ENCODE assay signal across 9 mouse cellular contexts in genomic region chr17:28006611-28007010, GRCm38 (mm10).
A peak's percentile ranks its signal among the peaks of the same experiment; 100 is the strongest.
DNase-seq lines count a peak whose midpoint lies in the region; ATAC-seq and TF ChIP-seq lines count a peak whose summit lies in the region.
"Had no signal": no experiment of that assay in that cellular context is flagged by ENCODE, and none has a peak within 500 bp of the region (broad histone marks: within the 10 kb centered on the region; RNA-seq: fewer than 3 reads in every experiment).

No protein-coding gene starts in this region.

- peak overlapping the region; percentile 50 for H3K4me2 ChIP-seq in kidney, postnatal 0 days (ENCODE audit: low read length)
- peak overlapping the region; percentile 52 for H3K4me2 ChIP-seq in embryonic facial prominence, embryonic 14.5 days (ENCODE audit: low read depth, low read length)
- H3K4me2 ChIP-seq in hindbrain, embryonic 13.5 days = 0 out of 2 replicates have a peak overlapping the region, but pooled peaks have one; percentile 36

- no peaks in the 10 kb centered on the region for H3K27me3 ChIP-seq in kidney, postnatal 0 days (ENCODE audit: insufficient read depth, low read length)
- no peaks in the 10 kb centered on the region for H3K27me3 ChIP-seq in embryonic facial prominence, embryonic 14.5 days (replicated peaks; ENCODE audit: control insufficient read depth, insufficient read depth, low read length)
- 0 out of 2 replicates have a peak, but pooled peaks cover 4% of the 10 kb centered on the region for H3K27me3 ChIP-seq in hindbrain, embryonic 13.5 days

- TF ChIP-seq CTCF in kidney, postnatal 0 days (IDR thresholded peaks at IDR 0.05; ENCODE audit: low read depth) = no peak

- 0 out of 2 replicates have a peak, but pooled peaks cover 4% of the 10 kb centered on the region for H3K36me3 ChIP-seq in kidney, postnatal 0 days (ENCODE audit: insufficient read depth, low read length)
- H3K36me3 ChIP-seq in embryonic facial prominence, embryonic 14.5 days (ENCODE audit: control insufficient read depth, insufficient read depth, low read length) = 0 out of 2 replicates have a peak, but pooled peaks cover 4% of the 10 kb centered on the region
- H3K36me3 ChIP-seq in hindbrain, embryonic 13.5 days = peaks cover 19% of the 10 kb centered on the region
- H3K36me3 ChIP-seq in macrophage (ENCODE audit: inconsistent target) = peaks cover 24% of the 10 kb centered on the region; the same call in 1 of the 2 replicates

- WGBS in kidney, postnatal 0 days = 46% methylated on average over 5 of the region's 5 CpGs
- WGBS in embryonic facial prominence, embryonic 14.5 days = 44% methylated on average over 5 of the region's 5 CpGs
- 51% methylated on average over 5 of the region's 5 CpGs for WGBS in hindbrain, embryonic 13.5 days
- 57% methylated on average over 5 of the region's 5 CpGs for WGBS in macrophage (ENCODE audit: missing documents)

- H3K9me3 ChIP-seq in kidney, postnatal 0 days (replicated peaks; ENCODE audit: low read length) = no peaks in the 10 kb centered on the region
- H3K9me3 ChIP-seq in embryonic facial prominence, embryonic 14.5 days (ENCODE audit: control insufficient read depth, low read length) = no peaks in the 10 kb centered on the region
- no peaks in the 10 kb centered on the region for H3K9me3 ChIP-seq in hindbrain, embryonic 13.5 days
- H3K9me3 ChIP-seq: G1E had no signal

- H3K4me3 ChIP-seq in kidney, postnatal 0 days (replicated peaks; ENCODE audit: low read depth, low read length) = no peak overlapping the region
- H3K4me3 ChIP-seq in embryonic facial prominence, embryonic 14.5 days (ENCODE audit: low read depth, low read length) = 0 out of 2 replicates have a peak overlapping the region, but pooled peaks have one; percentile 27
- no peak overlapping the region for H3K4me3 ChIP-seq in hindbrain, embryonic 13.5 days
- H3K4me3 ChIP-seq in macrophage (ENCODE audit: inconsistent target) = no peak overlapping the region

- ATAC-seq in kidney, postnatal 0 days (replicated peaks; ENCODE audit: low FRiP score, low read depth) = no peak
- no peak for ATAC-seq in embryonic facial prominence, embryonic 14.5 days (ENCODE audit: low read depth)
- no peak for ATAC-seq in hindbrain, embryonic 13.5 days (ENCODE audit: low FRiP score)

- peaks cover 33% of the 10 kb centered on the region; the same call in 1 of the 2 replicates for H3K79me2 ChIP-seq in macrophage (ENCODE audit: inconsistent target)

- H3K27ac ChIP-seq in kidney, postnatal 0 days = peak overlapping the region; percentile 86
- H3K27ac ChIP-seq in embryonic facial prominence, embryonic 14.5 days (replicated peaks; ENCODE audit: low read depth, low read length) = peak overlapping the region; percentile 91
- peak overlapping the region; percentile 27 for H3K27ac ChIP-seq in hindbrain, embryonic 13.5 days
- peak overlapping the region; percentile 85 for H3K27ac ChIP-seq in macrophage

- peaks cover 36% of the 10 kb centered on the region for H3K4me1 ChIP-seq in kidney, postnatal 0 days (replicated peaks; ENCODE audit: insufficient read depth, low read length)
- peaks cover 37% of the 10 kb centered on the region for H3K4me1 ChIP-seq in embryonic facial prominence, embryonic 14.5 days (ENCODE audit: control insufficient read depth, insufficient read depth, low read length)
- H3K4me1 ChIP-seq in hindbrain, embryonic 13.5 days (replicated peaks) = peaks cover 49% of the 10 kb centered on the region

- DNase-seq in kidney, postnatal 0 days (ENCODE audit: low spot score) = no peak
- DNase-seq in kidney, adult 8-10 months = no peak
- no peak for DNase-seq in embryonic facial prominence, embryonic 14.5 days (ENCODE audit: low spot score)
- DNase-seq in cerebellum, adult 11-12 months = no peak
- DNase-seq in embryo, embryonic 9.5 days (ENCODE audit: extremely low spot score) = no peak
- no peak for DNase-seq in gastrocnemius, postnatal 10 days

- H3K9ac ChIP-seq in kidney, postnatal 0 days (ENCODE audit: low read depth, low read length) = no peak overlapping the region
- peak overlapping the region; percentile 54; the same call in 1 of the 2 replicates for H3K9ac ChIP-seq in embryonic facial prominence, embryonic 14.5 days (ENCODE audit: low read depth, low read length)
- H3K9ac ChIP-seq in hindbrain, embryonic 13.5 days = 0 out of 2 replicates have a peak overlapping the region, but pooled peaks have one; percentile 31

Comparison
In these comparisons a context has a peak if more than half of its experiments do, and no peak if none do; other contexts are left out.
1. H3K27ac ChIP-seq: peak in every context shown above with its lines; median percentile 91 in embryonic facial prominence, embryonic 14.5 days; 86 in kidney, postnatal 0 days; 85 in macrophage; 27 in hindbrain, embryonic 13.5 days.